18 mouse cellular contexts compared by ENCODE assay signal in the genomic region with DNA sequence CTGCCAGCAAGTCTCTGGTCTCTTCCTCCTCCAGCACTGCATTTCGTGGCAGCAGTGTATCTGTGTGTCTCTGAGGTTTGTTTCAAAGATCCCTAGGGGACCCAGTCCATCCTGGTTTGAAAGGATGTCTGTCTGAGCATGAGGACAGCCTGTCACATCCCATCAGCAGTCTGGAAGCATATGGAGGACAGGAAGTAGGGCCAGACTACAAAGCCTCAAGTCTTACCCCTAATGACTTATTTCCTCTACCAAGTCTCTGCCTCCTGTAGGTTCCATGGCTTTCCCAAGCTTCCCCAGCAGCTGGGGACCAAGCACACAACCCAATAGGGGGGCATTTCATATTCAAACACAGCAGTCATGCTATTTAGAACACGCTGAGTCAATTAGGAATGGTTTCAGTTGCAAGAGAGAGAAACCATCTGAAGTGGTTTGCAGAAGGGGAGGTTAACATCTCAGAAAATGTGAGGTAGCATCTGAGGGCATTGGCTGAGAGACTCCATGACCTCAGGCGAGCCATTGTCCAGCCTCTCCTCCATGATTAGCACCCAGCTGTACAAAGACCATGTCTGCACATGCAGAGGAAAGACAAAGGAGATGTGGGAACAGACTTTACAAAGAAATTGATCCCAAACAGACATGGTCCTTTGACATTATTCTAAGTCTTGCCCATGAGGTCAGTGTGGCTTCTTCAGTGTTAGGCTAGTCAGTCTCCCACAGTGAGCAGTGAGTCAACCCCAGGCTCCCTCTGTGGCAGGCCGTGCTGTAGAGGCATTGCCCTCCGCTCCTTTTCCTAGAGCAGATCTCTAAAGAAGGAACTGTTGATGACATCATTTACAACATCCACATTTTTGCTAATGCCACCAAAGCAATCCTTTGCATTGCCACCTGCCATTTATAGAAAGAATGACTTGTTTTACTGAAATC. TPM values are rescaled to one million over a fixed set of nuclear protein-coding genes. Genes with fewer than 3 reads are reported as not detected.
A peak's percentile ranks its signal among the peaks of the same experiment; 100 is the strongest.
DNase-seq lines count a peak whose midpoint lies in the region; ATAC-seq and TF ChIP-seq lines count a peak whose summit lies in the region.
"Had no signal": no experiment of that assay in that cellular context is flagged by ENCODE, and none has a peak within 500 bp of the region (broad histone marks: within the 10 kb centered on the region; RNA-seq: fewer than 3 reads in every experiment).

No protein-coding gene starts in this region.

- peaks cover 6% of the 10 kb centered on the region; the same call in 1 of the 2 replicates for H3K4me1 ChIP-seq in neural tube, embryonic 12.5 days
- no peaks in the 10 kb centered on the region for H3K4me1 ChIP-seq in neural tube, embryonic 15.5 days
- no peaks in the 10 kb centered on the region for H3K4me1 ChIP-seq in hindbrain, embryonic 11.5 days (replicated peaks; ENCODE audit: control insufficient read depth, insufficient read depth, low read length)
- no peaks in the 10 kb centered on the region for H3K4me1 ChIP-seq in hindbrain, postnatal 0 days (ENCODE audit: insufficient read depth, low read length)
- peaks cover 10% of the 10 kb centered on the region for H3K4me1 ChIP-seq in neural tube, embryonic 13.5 days (replicated peaks)

- peak; percentile 53 for ATAC-seq in neural tube, embryonic 12.5 days (ENCODE audit: low FRiP score, low read depth)
- ATAC-seq in neural tube, embryonic 15.5 days (ENCODE audit: low FRiP score) = no peak
- ATAC-seq in hindbrain, embryonic 11.5 days (ENCODE audit: low FRiP score) = peak; percentile 82
- peak; percentile 51; the same call in 1 of the 2 replicates for ATAC-seq in hindbrain, postnatal 0 days
- ATAC-seq in neural tube, embryonic 13.5 days (ENCODE audit: low read depth) = no peak
- ATAC-seq: liver, postnatal 0 days had no signal

- H3K4me2 ChIP-seq in neural tube, embryonic 12.5 days (replicated peaks) = no peak overlapping the region
- H3K4me2 ChIP-seq in neural tube, embryonic 15.5 days = no peak overlapping the region
- no peak overlapping the region for H3K4me2 ChIP-seq in hindbrain, embryonic 11.5 days (replicated peaks; ENCODE audit: low read depth, low read length)
- no peak overlapping the region for H3K4me2 ChIP-seq in hindbrain, postnatal 0 days (ENCODE audit: low read depth, low read length)
- no peak overlapping the region for H3K4me2 ChIP-seq in neural tube, embryonic 13.5 days

- no peaks in the 10 kb centered on the region for H3K27me3 ChIP-seq in neural tube, embryonic 12.5 days (replicated peaks)
- no peaks in the 10 kb centered on the region for H3K27me3 ChIP-seq in neural tube, embryonic 15.5 days (replicated peaks)
- no peaks in the 10 kb centered on the region for H3K27me3 ChIP-seq in hindbrain, embryonic 11.5 days (ENCODE audit: control insufficient read depth, insufficient read depth, low read length)
- H3K27me3 ChIP-seq in hindbrain, postnatal 0 days (ENCODE audit: insufficient read depth, low read length) = no peaks in the 10 kb centered on the region
- no peaks in the 10 kb centered on the region for H3K27me3 ChIP-seq in neural tube, embryonic 13.5 days

- 48% methylated on average over 5 of the region's 5 CpGs for WGBS in neural tube, embryonic 12.5 days
- 45% methylated on average over 5 of the region's 5 CpGs for WGBS in neural tube, embryonic 15.5 days
- 41% methylated on average over 5 of the region's 5 CpGs for WGBS in hindbrain, embryonic 11.5 days
- WGBS in hindbrain, postnatal 0 days = 35% methylated on average over 5 of the region's 5 CpGs
- 41% methylated on average over 5 of the region's 5 CpGs for WGBS in neural tube, embryonic 13.5 days

- no peaks in the 10 kb centered on the region for H3K36me3 ChIP-seq in neural tube, embryonic 12.5 days
- no peaks in the 10 kb centered on the region for H3K36me3 ChIP-seq in neural tube, embryonic 15.5 days
- H3K36me3 ChIP-seq in hindbrain, embryonic 11.5 days (ENCODE audit: control insufficient read depth, insufficient read depth, low read length) = no peaks in the 10 kb centered on the region
- H3K36me3 ChIP-seq in hindbrain, postnatal 0 days (ENCODE audit: insufficient read depth, low read length) = no peaks in the 10 kb centered on the region
- H3K36me3 ChIP-seq in neural tube, embryonic 13.5 days = no peaks in the 10 kb centered on the region

- no peak overlapping the region for H3K9ac ChIP-seq in neural tube, embryonic 12.5 days
- H3K9ac ChIP-seq in neural tube, embryonic 15.5 days (replicated peaks) = no peak overlapping the region
- H3K9ac ChIP-seq in hindbrain, embryonic 11.5 days (ENCODE audit: low read depth, low read length) = no peak overlapping the region
- no peak overlapping the region for H3K9ac ChIP-seq in hindbrain, postnatal 0 days (replicated peaks; ENCODE audit: low read length)
- no peak overlapping the region for H3K9ac ChIP-seq in neural tube, embryonic 13.5 days
- H3K9ac ChIP-seq: liver, postnatal 0 days had no signal

- DNase-seq in hindbrain, embryonic 11.5 days (ENCODE audit: low spot score) = peak; percentile 33
- DNase-seq in hindbrain, postnatal 0 days (ENCODE audit: low spot score) = peak; percentile 53
- no peak for DNase-seq in frontal cortex, postnatal 25 days (ENCODE audit: low spot score in 2 of 2)
- DNase-seq in layer of hippocampus, postnatal 36 days = no peak
- DNase-seq in thymus, postnatal 14 days = no peak
- DNase-seq: adrenal gland, adult 2 months; cerebellum, adult 9-10 months; gastrocnemius, postnatal 14 days; kidney, adult 18-20 months; liver; liver, postnatal 0 days; lung, postnatal 14 days; thymus, postnatal 4 days had no signal

- no peak for TF ChIP-seq CTCF in hindbrain, postnatal 0 days (IDR thresholded peaks at IDR 0.05; ENCODE audit: low read depth)

- H3K4me3 ChIP-seq in neural tube, embryonic 12.5 days = no peak overlapping the region
- no peak overlapping the region for H3K4me3 ChIP-seq in neural tube, embryonic 15.5 days (replicated peaks)
- H3K4me3 ChIP-seq in hindbrain, embryonic 11.5 days (ENCODE audit: low read depth, low read length) = no peak overlapping the region
- no peak overlapping the region for H3K4me3 ChIP-seq in hindbrain, postnatal 0 days (ENCODE audit: low read length)
- H3K4me3 ChIP-seq in neural tube, embryonic 13.5 days = no peak overlapping the region
- H3K4me3 ChIP-seq: myocyte had no signal

- H3K9me3 ChIP-seq in neural tube, embryonic 12.5 days = no peaks in the 10 kb centered on the region
- no peaks in the 10 kb centered on the region for H3K9me3 ChIP-seq in neural tube, embryonic 15.5 days (replicated peaks)
- H3K9me3 ChIP-seq in hindbrain, embryonic 11.5 days (ENCODE audit: control insufficient read depth, low read length) = no peaks in the 10 kb centered on the region
- no peaks in the 10 kb centered on the region for H3K9me3 ChIP-seq in hindbrain, postnatal 0 days (ENCODE audit: low read length)
- no peaks in the 10 kb centered on the region for H3K9me3 ChIP-seq in neural tube, embryonic 13.5 days

- H3K27ac ChIP-seq in neural tube, embryonic 12.5 days = no peak overlapping the region
- no peak overlapping the region for H3K27ac ChIP-seq in neural tube, embryonic 15.5 days (replicated peaks)
- no peak overlapping the region for H3K27ac ChIP-seq in hindbrain, embryonic 11.5 days (ENCODE audit: low read depth, low read length)
- no peak overlapping the region for H3K27ac ChIP-seq in hindbrain, postnatal 0 days
- H3K27ac ChIP-seq in neural tube, embryonic 13.5 days (replicated peaks) = 0 out of 2 replicates have a peak overlapping the region, but pooled peaks have one; percentile 9
- H3K27ac ChIP-seq: kidney, postnatal 0 days had no signal

RNA-seq across cellular contexts. Expression of a gene that starts 47.5 kb away (rescaled TPM):
- 34.8 and 40.6 TPM in 2 replicates for polyA plus RNA-seq in neural tube, embryonic 12.5 days (2016; fragmentation: Nextera tagmentation; extraction: Ambion mirVana)
- 50.8 and 55.9 TPM in 2 replicates for polyA plus RNA-seq in neural tube, embryonic 15.5 days (2015; fragmentation: Nextera tagmentation; extraction: Ambion mirVana)
- polyA plus RNA-seq in hindbrain, embryonic 11.5 days (2014; fragmentation: Nextera tagmentation; extraction: Ambion mirVana) = 37.4 and 37.5 TPM in 2 replicates
- 12.9 and 27.0 TPM in 2 replicates for total RNA-seq in hindbrain, postnatal 0 days (2014; rRNA removed)
- 62.5 and 69.8 TPM in 2 replicates for polyA plus RNA-seq in hindbrain, postnatal 0 days (2015; fragmentation: Nextera tagmentation; extraction: Ambion mirVana)
- polyA plus RNA-seq in neural tube, embryonic 13.5 days (2015; fragmentation: Nextera tagmentation; extraction: Ambion mirVana) = 35.5 and 47.7 TPM in 2 replicates
- total RNA-seq in layer of hippocampus, postnatal 36 days (2021) = 10 to 100 TPM; 45.1 to 51.9 TPM

RNA-seq across cellular contexts. Expression of a gene that starts 47.8 kb away (rescaled TPM):
- 38.9 and 46.6 TPM in 2 replicates for polyA plus RNA-seq in neural tube, embryonic 12.5 days (2016; fragmentation: Nextera tagmentation; extraction: Ambion mirVana)
- polyA plus RNA-seq in neural tube, embryonic 15.5 days (2015; fragmentation: Nextera tagmentation; extraction: Ambion mirVana) = 25.2 and 29.6 TPM in 2 replicates
- polyA plus RNA-seq in hindbrain, embryonic 11.5 days (2014; fragmentation: Nextera tagmentation; extraction: Ambion mirVana) = 52.2 and 54.4 TPM in 2 replicates
- 6.0 and 6.4 TPM in 2 replicates for total RNA-seq in hindbrain, postnatal 0 days (2014; rRNA removed)
- polyA plus RNA-seq in hindbrain, postnatal 0 days (2015; fragmentation: Nextera tagmentation; extraction: Ambion mirVana) = 20.5 and 22.5 TPM in 2 replicates
- polyA plus RNA-seq in neural tube, embryonic 13.5 days (2015; fragmentation: Nextera tagmentation; extraction: Ambion mirVana) = 30.1 and 35.9 TPM in 2 replicates
- 10 to 100 TPM; 23.9 TPM for total RNA-seq in layer of hippocampus, postnatal 36 days (2021)

Comparison
In these comparisons a context has a peak if more than half of its experiments do, and no peak if none do; other contexts are left out.
1. ATAC-seq: peak in neural tube, embryonic 12.5 days (single experiment), hindbrain, embryonic 11.5 days (single experiment) and hindbrain, postnatal 0 days (single experiment); none in neural tube, embryonic 15.5 days (single experiment) and neural tube, embryonic 13.5 days (single experiment).
2. DNase-seq: peak in hindbrain, embryonic 11.5 days (single experiment) and hindbrain, postnatal 0 days (single experiment); none in frontal cortex, postnatal 25 days (0 of 2), layer of hippocampus, postnatal 36 days (0 of 2) and thymus, postnatal 14 days (single experiment).